Mouse (Mus musculus) cortical plate, adult 2 months (tissue): Measurements from ENCODE around the gene Mycl.

ENCODE experiments used
- CTCF ChIP-seq: fragments of 200-500 bp; IDR thresholded peaks from 2 replicates; pipeline ENCODE4 v1.5.1; 2011; ENCODE audit warnings: mild to moderate bottlenecking, control low read depth, low read length; ENCODE audit not compliant: insufficient read depth; ENCODE audit errors: extremely low read depth
- POLR2A ChIP-seq: fragments of 200-500 bp; IDR thresholded peaks from 2 replicates; pipeline ENCODE4 v1.6.1; 2011; ENCODE audit warnings: mild to moderate bottlenecking, low read length, control low read depth; ENCODE audit not compliant: insufficient read depth; ENCODE audit errors: extremely low read depth

- TF ChIP-seq CTCF (no peak), POLR2A (no peak)
Measured at GRCm38 (mm10) chr4:122983486-122984261, 11.8 kb upstream of the Mycl start.
